Mouse (Mus musculus) ES-E14 (cell line): ENCODE data around the gene Hecw2.

Experiments used
- CHD2 ChIP-seq: IDR thresholded peaks from 2 replicates; pipeline ENCODE4 v1.6.1; 2014; ENCODE audit warnings: mild to moderate bottlenecking, low read depth, low read length, inconsistent platforms
- ZC3H11A ChIP-seq: IDR thresholded peaks from 2 replicates; pipeline ENCODE4 v1.6.1; 2012; ENCODE audit warnings: low read depth, mild to moderate bottlenecking, inconsistent platforms, low read length, borderline replicate concordance
- ZNF384 ChIP-seq: IDR thresholded peaks from 2 replicates; pipeline ENCODE4 v1.6.1; 2012; ENCODE audit warnings: low read depth, low read length, inconsistent platforms

DNA sequence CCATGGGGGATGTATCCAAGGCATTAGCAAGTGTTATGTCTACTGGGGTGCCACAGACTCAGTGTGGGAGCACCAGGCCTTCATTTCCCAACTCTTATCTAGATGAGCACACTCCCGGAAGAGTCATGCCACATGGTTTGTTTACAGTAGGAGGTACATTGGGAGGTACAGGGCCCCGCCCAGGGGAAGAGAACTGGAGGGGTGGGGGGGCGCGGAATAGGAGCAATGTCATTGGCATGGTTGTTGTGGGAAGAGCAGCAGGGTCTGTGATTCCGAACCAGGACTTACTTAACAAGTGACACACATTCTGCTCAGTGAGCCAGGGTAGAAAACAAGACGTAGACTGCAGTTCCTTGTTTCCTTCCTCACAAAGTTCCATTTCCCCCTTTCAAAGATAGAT, 344.1 kb downstream of the Hecw2 start:
- no peak for TF ChIP-seq ZC3H11A
- no peak for TF ChIP-seq ZNF384
- no peak for TF ChIP-seq CHD2
